Mouse (Mus musculus) frontal cortex, postnatal 10 days (tissue): Measurements from ENCODE around the gene Slc25a40.

Experiments used
- DNase-seq, 2 experiments: peaks; one replicate each; pipeline ENCODE4 v3.0.0; 2022; ENCODE audit warnings: low spot score in 2 of 2, mixed read lengths in 1 of 2

Slc25a40 gene

GRCm38 (mm10) chr5:8489471-8490110 is 66.9 kb downstream of the Slc25a40 start:
- DNase-seq: no peak

DNA sequence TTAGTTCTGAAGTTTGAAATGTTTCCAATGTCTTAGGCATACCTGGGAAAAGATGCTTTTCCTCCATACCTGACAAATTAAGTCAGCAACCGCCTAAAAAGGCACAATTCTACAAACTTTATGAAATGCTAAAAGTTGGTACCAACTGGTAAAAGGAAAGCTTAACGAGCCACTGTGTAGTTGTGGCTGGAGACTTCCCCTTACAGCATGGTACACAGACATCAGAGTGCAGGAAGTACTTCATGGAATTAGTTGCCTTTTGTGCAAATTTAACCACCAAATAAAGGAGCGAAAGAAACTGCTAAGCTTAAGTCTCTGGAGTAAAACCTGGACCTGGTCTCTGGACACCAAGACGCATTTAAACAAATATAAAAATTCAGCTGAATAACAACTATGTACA is 69.1 kb downstream of the Slc25a40 start:
- DNase-seq: no peak
